Mouse (Mus musculus) spleen, adult 10 weeks (tissue): Measurements from ENCODE around the gene Gimap7. TPM values are rescaled to one million over a fixed set of nuclear protein-coding genes. Genes with fewer than 3 reads are reported as not detected.

ENCODE experiments used
- polyA plus RNA-seq: library from polyadenylated mRNA; stranded (reverse); fragments of 350-450 nt; fragmentation: Illumina TruSeq; extraction: RNeasy Lipid Tissue Mini Kit (QIAGEN cat#74804); gene quantifications from one replicate; pipeline ENCODE4 v1.2.3, GENCODE M21; 2015; ENCODE audit warnings: low replicate concordance; ENCODE audit not compliant: insufficient read depth

Gimap7 gene
- 103 TPM for polyA plus RNA-seq

DNA sequence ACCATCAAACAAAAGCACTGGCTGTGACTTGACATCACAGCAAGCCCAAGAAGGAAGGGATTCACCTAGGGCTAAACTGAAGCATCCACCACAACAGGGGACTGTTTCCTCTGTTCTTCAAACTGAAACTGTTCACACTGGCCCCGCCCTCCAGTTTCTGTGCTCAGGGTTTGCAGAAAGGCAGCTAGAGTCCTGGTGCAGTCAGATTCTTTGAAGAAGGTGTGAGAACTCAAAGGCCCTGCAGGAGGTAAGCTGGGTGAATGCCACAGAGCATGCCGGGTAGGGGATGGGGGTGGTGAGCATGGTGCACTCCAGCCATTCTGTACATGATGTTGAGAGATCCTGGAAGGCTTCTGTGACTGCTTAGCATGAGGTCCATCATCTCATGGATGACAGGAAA, at the start of gene Gimap7, which contains the start of gene Gm28053:
Gene Gimap7 (plus strand): TSS at position 167 of the 400 bp plus-strand sequence.
Gene Gm28053 (plus strand): TSS at position 153 of the 400 bp plus-strand sequence.

DNA sequence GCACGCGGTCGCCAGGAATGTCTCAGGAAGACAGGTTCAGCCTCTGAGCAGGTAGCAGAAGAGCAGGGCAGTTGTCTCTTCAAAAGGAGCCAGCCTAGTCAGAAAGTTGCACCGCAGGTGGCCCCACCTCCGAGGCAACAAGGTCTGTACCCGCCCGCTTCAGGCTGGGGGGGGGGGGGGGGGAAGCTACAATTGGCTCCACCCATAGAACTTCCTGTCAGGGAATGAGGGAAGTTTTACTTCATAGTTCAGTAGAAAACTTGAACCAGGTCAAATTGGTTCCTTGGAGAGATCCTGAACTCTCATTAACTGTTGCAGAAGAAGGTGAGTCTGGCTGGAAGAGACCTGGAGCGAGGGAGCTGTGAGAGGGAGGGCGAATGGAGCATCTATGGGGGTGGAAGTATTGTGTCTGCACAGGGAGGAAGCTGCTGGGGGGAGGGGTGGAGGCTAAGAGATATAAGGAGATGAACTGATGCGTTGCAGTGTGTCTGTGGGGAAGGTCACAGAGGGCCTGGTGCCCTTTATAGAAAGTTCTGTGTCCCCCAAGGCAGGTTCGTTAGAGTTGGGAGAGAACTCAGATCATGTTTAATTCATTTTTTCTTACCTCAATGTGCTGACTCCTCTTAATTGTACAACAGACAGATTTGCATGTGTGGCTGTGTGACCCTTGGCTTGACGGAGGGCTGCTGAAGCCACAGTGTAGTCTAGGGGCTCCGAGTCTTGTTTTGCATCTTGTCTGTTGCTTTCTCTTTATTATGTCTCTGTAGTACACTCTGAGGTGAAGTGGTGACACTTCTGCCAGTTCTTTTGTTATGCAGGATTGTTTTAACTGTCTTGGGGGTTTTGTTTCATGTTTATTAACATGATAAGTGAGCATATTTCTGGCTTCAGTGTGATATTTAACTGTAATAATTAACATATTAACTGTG, 42.2 kb upstream of the Gimap7 start, which contains the start of gene Gimap9:
Gene Gimap9 (plus strand): TSS at position 199 of the 929 bp plus-strand sequence.

DNA sequence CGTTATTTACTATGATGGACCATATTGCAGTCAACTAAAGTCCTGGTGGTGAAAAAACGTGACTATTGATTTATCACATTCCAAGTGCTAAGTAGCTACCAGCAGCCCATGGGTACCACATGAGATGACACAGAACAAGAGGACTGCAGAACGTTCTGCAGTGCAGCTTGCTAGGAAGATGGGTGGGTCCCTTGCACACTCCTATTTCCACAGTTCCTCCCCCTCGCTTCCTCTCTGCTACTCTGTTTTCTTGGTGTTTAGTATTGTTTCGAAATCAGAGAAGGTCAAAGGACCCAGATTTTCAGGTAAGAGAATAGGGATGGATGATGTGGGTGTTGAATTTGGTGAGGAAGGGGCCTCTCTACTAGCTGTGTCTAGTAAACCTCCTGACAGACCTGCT, 34.1 kb upstream of the Gimap7 start, which contains the start of gene Gimap4:
Gene Gimap4 (plus strand): TSS at position 231 of the 400 bp plus-strand sequence.

DNA sequence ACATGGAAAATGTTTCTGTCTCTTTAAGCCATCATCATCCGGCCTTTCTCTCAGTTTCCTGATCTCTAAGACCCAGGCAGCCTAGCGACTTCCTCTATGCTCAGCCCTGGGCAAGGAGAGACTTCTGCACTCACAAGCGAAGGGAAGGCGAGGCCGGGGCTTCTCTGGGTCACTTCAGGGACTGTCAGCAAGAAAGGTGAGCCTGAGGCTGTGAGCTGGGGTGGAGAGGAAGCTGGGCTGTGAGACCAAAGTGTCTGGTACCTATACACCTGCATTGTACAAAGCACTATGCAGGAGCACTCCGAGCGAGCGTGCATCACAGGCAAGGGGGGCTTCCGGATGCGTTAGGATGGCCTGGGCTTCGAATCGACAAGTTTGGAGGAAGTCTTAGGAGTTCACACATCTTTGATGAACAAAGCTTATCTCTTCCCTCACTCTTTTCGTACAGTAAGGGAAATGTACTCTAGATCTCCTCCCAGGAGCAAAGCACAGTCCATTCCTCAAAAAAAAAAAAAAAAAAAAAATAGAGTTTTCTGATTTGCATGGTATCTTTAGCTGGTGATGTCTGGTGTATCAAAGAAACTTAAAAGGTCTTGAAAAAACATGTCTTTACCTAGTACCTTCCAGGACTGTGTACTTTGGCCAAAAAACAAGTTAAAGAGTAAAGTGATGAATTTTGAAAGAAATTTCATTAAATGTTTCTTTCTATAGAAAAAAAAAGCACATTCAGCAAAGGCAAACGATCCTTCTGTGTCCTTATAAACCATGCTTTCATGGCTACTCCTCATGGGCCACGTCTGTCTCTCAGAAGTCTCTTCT, 20.7 kb downstream of the Gimap7 start, which contains the start of gene Gimap1:
Gene Gimap1 (plus strand): TSS at position 94 of the 819 bp plus-strand sequence.

DNA sequence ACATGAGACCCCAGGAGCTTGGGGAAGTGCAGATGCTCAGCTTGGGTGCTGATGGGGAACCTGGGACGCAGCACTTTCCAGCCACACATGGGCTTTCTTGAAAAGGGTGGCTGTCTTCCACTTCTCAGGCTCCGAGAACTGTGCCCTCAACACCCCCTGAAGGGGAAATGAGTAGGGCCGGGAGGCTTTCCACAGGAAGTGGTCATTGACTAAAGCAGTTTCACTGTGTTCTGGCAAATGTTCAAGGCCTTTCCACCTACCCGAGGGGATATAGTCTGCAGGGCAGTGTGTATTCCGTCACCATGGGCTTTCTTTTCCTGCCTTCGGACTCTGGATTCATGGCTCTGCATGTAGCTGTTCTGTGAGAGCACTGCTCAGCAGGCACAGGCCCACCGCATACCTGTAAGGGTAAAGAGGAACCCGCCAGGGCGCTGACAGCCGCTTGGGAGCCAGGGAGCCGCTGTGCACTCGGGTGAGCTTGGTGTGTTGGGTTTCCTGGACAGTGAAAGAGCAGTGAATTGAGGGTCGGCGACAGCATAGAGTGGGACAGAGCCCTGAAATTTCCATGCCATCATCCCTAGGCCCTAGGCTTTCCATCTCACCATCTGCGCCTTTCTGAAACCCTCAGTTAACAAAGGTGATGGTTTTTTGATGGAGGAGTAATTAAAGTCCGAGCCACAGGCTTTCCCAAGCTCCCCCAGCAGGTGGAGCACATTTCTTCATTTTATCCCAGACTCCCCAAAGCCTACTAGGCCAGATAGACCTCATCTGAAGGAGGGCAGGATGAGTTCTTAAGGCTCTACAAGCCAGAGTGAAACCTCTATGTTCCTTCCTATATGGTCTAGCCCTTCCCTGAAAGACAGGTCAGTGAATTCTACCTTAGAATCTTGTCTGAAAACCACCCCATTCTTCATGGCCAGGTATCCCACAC, 27.8 kb downstream of the Gimap7 start, which contains the start of gene Gimap5:
Gene Gimap5 (plus strand): TSS at position 239 of the 931 bp plus-strand sequence.

DNA sequence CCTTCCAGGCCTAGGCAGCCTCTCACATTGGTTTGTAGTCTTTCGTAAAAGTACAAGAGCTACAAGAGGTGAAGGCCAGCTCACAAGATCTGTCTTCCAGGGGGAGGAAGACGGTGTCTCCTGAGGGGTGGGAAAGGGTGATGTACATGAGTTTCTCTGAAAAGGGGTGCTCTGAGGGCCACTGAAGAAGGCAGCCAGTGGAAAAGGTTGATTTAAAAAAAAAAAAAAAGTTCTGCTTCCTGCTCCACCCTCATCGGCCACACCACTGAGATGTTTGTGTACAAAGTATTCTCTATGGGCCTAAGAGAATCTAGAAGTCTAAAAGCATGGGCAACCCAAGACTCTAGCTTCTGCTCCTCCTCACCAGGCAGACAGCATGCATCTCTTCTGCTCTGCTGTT, 52.3 kb downstream of the Gimap7 start, which contains the start of gene Gimap3:
Gene Gimap3 (minus strand): TSS at position 156 of the 400 bp plus-strand sequence.

Other genes with a start within 250 kb of the Gimap7 start
- 2.4 TPM for gene Atp6v0e2, start 181.0 kb upstream of the Gimap7 start, polyA plus RNA-seq
- gene Lrrc61, start 163.8 kb upstream of the Gimap7 start, polyA plus RNA-seq = 15.7 TPM
- 84.3 TPM for gene Rarres2, start 145.8 kb upstream of the Gimap7 start, polyA plus RNA-seq
- not detected for gene Gm45021, start 129.0 kb upstream of the Gimap7 start, polyA plus RNA-seq
- 7.5 TPM for gene Repin1, start 124.7 kb upstream of the Gimap7 start, polyA plus RNA-seq
- not detected for gene Gm44965, start 124.7 kb upstream of the Gimap7 start, polyA plus RNA-seq
- gene Zfp775, start 116.6 kb upstream of the Gimap7 start, polyA plus RNA-seq = 1.5 TPM
- 0.30 TPM for gene AI854703, start 91.9 kb upstream of the Gimap7 start, polyA plus RNA-seq
- gene Gimap8, start 71.4 kb upstream of the Gimap7 start, polyA plus RNA-seq = 329 TPM
- gene Gimap9, start 42.5 kb upstream of the Gimap7 start, polyA plus RNA-seq = 169 TPM
- 799 TPM for gene Gimap4, start 34.1 kb upstream of the Gimap7 start, polyA plus RNA-seq
- 609 TPM for gene Gimap6, start 10.4 kb upstream of the Gimap7 start, polyA plus RNA-seq
- gene Gm28053, start within 50 bp of the Gimap7 start, polyA plus RNA-seq = 83.2 TPM
- 200 TPM for gene Gimap1, start 20.4 kb downstream of the Gimap7 start, polyA plus RNA-seq
- 81.6 TPM for gene Gimap5, start 27.6 kb downstream of the Gimap7 start, polyA plus RNA-seq
- 371 TPM for gene Gimap3, start 52.2 kb downstream of the Gimap7 start, polyA plus RNA-seq
- gene Tmem176a, start 122.3 kb downstream of the Gimap7 start, polyA plus RNA-seq = 159 TPM
- gene Tmem176b, start 122.9 kb downstream of the Gimap7 start, polyA plus RNA-seq = 279 TPM
- 0.97 TPM for gene Aoc1, start 154.3 kb downstream of the Gimap7 start, polyA plus RNA-seq
- gene 1600015I10Rik, start 211.3 kb downstream of the Gimap7 start, polyA plus RNA-seq = not detected